Mouse (Mus musculus): ENCODE measurements around the gene Gpatch8.
"Not testable (repeated sequence)": the region's sequence is repeated elsewhere in the genome, so short reads cannot be mapped to it uniquely, and the experiment has no call there.

The Gpatch8 gene

GRCm38 (mm10) chr11:102568756-102569377, 12.7 kb upstream of the Gpatch8 start:
- DNase-seq: no peak

GRCm38 (mm10) chr11:102568191-102568590, 12.0 kb upstream of the Gpatch8 start:
- DNase-seq: no peak

GRCm38 (mm10) chr11:102567723-102568122, 11.5 kb upstream of the Gpatch8 start:
- no peak for DNase-seq

GRCm38 (mm10) chr11:102567157-102567556, 11.0 kb upstream of the Gpatch8 start:
- DNase-seq: no peak

- DNase-seq: no peak
Measured at GRCm38 (mm10) chr11:102566290-102566689, 10.1 kb upstream of the Gpatch8 start.

DNA sequence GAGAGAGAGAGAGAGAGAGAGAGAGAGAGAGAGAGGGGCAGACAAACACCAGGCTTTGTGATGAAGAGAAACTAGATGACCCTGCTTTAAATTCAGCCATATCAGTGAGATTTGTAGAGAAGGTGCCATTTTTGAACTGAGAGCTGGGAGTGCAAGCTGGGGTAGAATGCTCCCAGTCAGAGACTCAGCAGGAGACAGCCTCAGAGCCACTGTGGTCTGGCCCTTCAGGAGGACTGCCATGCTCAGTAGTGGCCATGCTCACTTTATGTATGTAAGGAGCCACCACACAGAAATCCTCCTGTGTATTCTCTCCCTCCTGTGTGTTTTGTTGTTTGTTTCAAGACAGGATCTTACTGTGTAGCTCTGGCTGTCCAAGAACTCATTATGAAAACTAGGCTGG, 9.5 kb upstream of the Gpatch8 start:
- no peak for DNase-seq

DNA sequence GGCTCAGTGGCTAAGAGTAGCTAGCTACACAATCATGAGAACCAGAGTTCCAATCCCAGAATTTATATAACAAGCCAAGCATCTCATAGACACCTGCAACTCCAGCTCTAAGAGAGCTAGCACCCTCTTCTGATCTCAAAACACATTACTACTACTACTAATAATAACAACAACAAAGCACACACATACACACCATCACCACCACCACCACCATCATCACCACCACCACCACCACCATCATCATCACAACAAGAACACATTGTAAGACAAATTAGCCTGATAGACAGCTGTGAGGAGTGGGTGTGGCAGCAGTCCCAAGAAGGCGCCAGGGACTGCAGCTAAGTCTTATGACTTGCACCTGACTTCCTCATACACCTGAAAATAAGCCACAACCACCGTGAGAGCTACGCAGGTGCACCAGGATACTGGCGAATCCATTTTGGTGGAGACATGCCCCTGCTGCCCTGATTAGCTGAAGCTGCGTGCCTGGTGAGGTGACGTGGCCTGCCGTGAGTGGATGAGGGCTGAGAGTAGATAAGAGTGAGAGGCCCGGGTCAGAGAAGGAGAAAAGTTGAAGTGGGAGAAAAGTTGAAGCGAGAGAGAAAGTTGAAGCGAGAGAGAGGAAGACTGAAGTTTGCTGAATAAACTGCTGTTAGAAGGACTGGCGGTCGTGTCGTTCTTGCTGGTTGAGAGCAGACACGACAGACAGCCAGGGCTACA, 8.9 kb upstream of the Gpatch8 start:
- DNase-seq: peak; percentile 32

GRCm38 (mm10) chr11:102558704-102559103, 2.5 kb upstream of the Gpatch8 start:
- DNase-seq: no peak

DNA sequence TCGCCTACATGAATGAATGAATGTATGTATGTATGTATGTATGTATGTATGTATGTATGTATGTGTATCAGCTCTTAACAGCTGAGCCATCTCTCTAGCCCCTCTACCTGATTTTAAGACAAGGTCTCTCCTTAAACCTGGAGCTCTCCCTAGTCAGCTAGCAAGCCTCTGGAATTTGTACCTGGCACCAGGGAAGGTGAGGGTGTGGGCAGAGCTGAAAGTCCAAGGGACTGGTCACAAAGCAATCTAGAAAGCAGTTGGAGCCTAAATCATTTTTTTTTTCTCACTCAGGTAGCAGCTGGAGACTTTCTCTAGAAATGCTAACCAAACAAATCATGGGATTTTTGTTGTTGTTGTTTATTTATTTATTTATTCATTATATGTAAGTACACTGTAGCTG, 1.2 kb upstream of the Gpatch8 start:
- DNase-seq: no peak

DNA sequence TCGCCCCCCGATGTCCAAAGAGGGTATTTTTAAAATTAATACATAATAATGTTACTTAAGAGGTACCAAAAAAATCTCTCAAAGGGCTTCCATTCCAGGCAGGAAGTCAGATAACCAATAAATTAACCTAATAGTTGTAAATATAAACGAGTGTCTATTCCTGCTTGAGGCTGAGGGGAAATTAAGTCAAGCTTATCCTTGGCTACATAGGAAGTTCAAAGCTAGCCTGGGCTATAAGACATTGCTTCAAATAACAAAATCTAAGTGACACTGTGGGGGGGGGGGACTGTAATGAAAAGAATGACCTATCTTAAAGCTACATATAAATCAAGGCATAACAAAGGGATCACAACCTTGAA, 503 bp upstream of the Gpatch8 start:
- no peak for DNase-seq

DNA sequence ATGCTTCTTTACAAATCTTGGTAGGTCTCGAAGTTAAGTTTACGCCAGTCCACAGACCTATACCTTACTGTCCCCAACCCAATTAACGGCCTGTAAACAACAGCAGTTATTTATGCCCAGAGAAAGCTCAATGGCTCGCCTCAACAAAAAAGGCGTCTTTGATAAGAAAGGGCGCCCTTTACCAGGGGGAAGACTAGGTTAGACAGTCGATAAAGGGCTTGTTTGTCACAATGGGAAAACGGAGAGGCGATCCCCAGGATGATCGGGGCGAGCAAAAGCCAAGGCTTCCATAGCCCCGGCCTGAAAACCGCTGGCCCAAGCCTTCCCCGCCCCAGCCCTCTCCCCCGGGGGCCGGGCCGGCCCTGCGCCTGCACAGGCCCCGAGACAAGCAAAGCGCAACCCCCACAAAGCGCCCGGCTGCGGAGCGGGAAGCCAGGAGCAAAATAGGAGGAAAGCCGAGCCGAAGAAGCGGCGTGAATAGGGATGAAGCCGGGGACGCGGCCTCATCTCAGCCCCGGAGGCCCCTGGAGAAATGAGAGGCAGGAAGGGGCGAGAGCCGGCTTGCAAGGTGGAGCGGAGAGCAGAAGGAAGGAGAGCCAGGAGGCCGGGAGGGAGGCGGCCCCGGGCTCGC, 677 bp downstream of the Gpatch8 start:
- peak; percentile 56 for DNase-seq

DNA sequence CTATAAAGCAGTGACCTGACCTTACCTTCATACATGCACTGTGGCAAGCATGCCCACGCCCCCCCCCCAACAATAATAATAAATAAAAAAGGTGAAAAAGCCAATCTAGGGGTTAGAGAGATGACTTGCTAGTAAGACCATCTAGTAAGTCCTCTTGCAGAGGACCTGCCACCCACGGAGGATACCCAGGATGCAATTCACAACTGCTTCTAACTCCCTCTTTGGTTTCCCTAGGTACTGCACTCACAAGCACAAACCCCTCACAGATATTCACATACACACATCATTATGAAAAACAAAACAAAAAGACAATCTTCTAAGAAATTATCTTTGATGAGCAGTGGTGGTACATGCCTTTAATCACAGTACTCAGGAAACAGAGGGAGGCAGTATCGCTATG, 4.1 kb downstream of the Gpatch8 start:
- no peak for DNase-seq

GRCm38 (mm10) chr11:102551176-102551575, 5.0 kb downstream of the Gpatch8 start:
- no peak for DNase-seq

GRCm38 (mm10) chr11:102541471-102541870, 14.7 kb downstream of the Gpatch8 start:
- no peak for DNase-seq

DNA sequence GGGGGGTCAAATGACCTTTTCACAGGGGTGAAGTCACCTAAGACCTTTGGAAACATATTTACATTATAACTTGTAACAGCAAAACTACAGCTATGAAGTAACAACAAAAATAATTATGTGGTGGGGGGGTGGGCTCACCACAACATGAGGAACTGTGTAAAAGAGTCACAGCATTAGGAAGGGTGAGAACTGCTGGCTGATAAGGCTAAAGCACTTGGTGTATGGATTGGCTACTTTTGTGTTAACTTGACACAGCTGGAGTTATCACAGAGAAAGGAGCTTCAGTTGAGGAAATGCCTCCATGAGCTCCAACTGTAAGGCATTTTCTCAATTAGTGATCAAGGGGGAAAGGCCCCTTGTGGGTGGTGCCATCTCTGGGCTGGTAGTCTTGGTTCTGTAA, 15.9 kb downstream of the Gpatch8 start:
- DNase-seq: not testable (repeated sequence)

DNA sequence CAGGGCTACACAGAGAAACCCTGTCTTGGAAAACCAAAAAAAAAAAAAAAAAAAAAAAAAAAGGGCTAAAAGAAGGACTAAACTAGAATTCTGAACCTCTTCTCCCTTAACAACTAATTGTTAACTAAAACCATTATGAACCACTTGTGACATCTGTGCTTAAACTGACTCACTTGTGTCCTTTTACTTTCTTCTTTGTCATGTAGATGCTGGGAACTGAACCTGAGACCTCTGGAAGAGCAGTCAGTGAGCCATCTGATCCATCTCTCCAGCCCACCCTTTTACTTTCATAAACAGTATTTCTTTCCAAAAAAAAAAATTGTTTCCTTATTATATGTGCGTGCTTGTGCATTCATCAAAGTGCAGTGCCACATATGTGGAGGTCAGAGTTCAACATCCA, 16.5 kb downstream of the Gpatch8 start:
- no peak for DNase-seq

GRCm38 (mm10) chr11:102536210-102536609, 20.0 kb downstream of the Gpatch8 start:
- no peak for DNase-seq

- DNase-seq: no peak
Measured at GRCm38 (mm10) chr11:102534078-102534477, 22.1 kb downstream of the Gpatch8 start.

- DNase-seq: no peak
Measured at GRCm38 (mm10) chr11:102531425-102531824, 24.8 kb downstream of the Gpatch8 start.

- no peak for DNase-seq
Measured at GRCm38 (mm10) chr11:102514793-102515424, 41.3 kb downstream of the Gpatch8 start.

DNA sequence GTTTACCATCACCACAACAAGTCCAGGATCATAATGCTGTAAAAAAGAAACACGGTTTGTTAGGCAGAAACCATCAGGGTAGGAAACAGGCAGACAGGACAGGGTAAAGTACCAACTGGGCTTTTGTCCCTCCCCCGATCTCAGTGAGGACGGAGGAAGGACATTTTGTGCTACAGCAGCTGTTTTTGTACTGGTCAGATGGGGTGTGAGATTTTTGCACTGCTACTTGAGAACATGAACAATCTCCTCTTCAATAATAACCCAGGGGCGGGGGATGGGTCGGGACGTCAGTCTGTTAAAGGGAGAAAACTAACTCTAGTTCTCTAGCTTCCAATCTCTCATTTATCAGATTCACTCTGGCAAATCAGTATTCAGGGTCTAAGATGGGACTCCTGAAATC, 46.0 kb downstream of the Gpatch8 start:
- DNase-seq: no peak

- DNase-seq: no peak
Measured at GRCm38 (mm10) chr11:102496732-102497131, 59.5 kb downstream of the Gpatch8 start.

GRCm38 (mm10) chr11:102496206-102496605, 60.0 kb downstream of the Gpatch8 start:
- no peak for DNase-seq

- DNase-seq: no peak
Measured at GRCm38 (mm10) chr11:102495742-102496141, 60.5 kb downstream of the Gpatch8 start.

Data from liver (tissue).